Mouse (Mus musculus) neural tube, embryonic 11.5 days (tissue): ENCODE measurements around the gene Macf1. TPM values are rescaled to one million over a fixed set of nuclear protein-coding genes. Genes with fewer than 3 reads are reported as not detected.
"Not testable (repeated sequence)": the region's sequence is repeated elsewhere in the genome, so short reads cannot be mapped to it uniquely, and the experiment has no call there.

Experiments
- ATAC-seq: fragments of 200-750 bp; cut with Nextera tagmentation; 2 replicates; pipeline ENCODE4 v1.8.0; 2017; ENCODE audit warnings: moderate number of reproducible peaks, mild to moderate bottlenecking, moderate TSS enrichment, moderate library complexity; ENCODE audit not compliant: insufficient read depth, low FRiP score, low TSS enrichment
- DNase-seq: peaks from one replicate; pipeline ENCODE4 v3.0.0-alpha.2; 2015; ENCODE audit warnings: low spot score
- H3K27ac ChIP-seq: fragments of 300-500 bp; sonication (generic); 2 replicates; pipeline ENCODE4 v1.5.1; 2014; ENCODE audit warnings: low read depth, mild to moderate bottlenecking, low read length
- H3K27me3 ChIP-seq: fragments of 300-500 bp; sonication (generic); 2 replicates; pipeline ENCODE4 v1.6.1; 2014; ENCODE audit warnings: mild to moderate bottlenecking, low read length, mixed read lengths; ENCODE audit not compliant: control insufficient read depth, insufficient read depth
- H3K36me3 ChIP-seq: fragments of 300-500 bp; sonication (generic); 2 replicates; pipeline ENCODE4 v1.6.1; 2014; ENCODE audit warnings: mild to moderate bottlenecking, low read length, moderate library complexity, mixed read lengths; ENCODE audit not compliant: control insufficient read depth, insufficient read depth
- H3K4me1 ChIP-seq: fragments of 300-500 bp; sonication (generic); 2 replicates; pipeline ENCODE4 v1.6.1; 2014; ENCODE audit warnings: low read length, mixed read lengths; ENCODE audit not compliant: control insufficient read depth, insufficient read depth
- H3K4me2 ChIP-seq: fragments of 300-500 bp; sonication (generic); 2 replicates; pipeline ENCODE4 v1.6.1; 2014; ENCODE audit warnings: low read depth, mild to moderate bottlenecking, moderate library complexity
- H3K4me3 ChIP-seq: fragments of 300-500 bp; sonication (generic); 2 replicates; pipeline ENCODE4 v1.5.1; 2014; ENCODE audit warnings: low read depth, low read length
- H3K9ac ChIP-seq: fragments of 300-500 bp; sonication (generic); 2 replicates; pipeline ENCODE4 v1.6.1; 2014; ENCODE audit warnings: mild to moderate bottlenecking, low read length
- H3K9me3 ChIP-seq: fragments of 300-500 bp; sonication (generic); 2 replicates; pipeline ENCODE4 v1.6.1; 2016; ENCODE audit warnings: low read length; ENCODE audit not compliant: control insufficient read depth
- WGBS: fragments of 180-500 bp; shearing (Covaris S2); extraction: QIAGEN DNeasy Blood & Tissue Kit; methylation state at CpG from one replicate; pipeline ENCODE4 v1.1.7; 2014; 5-methylcytosine and 5-hydroxymethylcytosine counted together
- polyA plus RNA-seq: library from polyadenylated mRNA; unstranded; fragments of >200 nt; fragmentation: Nextera tagmentation; extraction: Ambion mirVana; gene quantifications from 2 replicates; pipeline ENCODE4 v1.2.1, GENCODE M21; 2014

The Macf1 gene
- polyA plus RNA-seq, 1 experiment from 2014 or later, result 79.1 TPM

DNA sequence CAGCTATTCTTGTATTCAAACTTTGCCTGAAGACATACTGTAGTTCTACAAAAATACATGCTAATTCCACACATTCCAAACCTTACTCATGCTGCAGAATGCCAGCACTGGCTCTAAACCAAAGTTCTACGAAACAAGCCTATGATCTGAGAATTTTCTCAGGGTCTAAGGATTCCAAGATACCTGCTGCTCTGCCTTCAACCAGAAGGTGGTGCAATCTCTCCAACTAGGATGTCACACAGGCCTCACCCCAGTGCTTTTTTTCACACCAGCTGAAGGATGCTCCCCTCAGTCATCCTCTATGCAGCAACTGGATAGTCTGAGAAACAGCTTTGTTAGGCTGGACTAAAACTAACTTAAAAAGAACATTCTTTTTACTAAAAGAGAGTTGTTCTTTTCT lies 148.9 kb downstream of the Macf1 start:
- DNase-seq, result peak; percentile 30
- no peak overlapping the region for H3K27ac ChIP-seq
- 53% methylated on average over 1 of the region's 1 CpGs for WGBS
- no peaks in the 10 kb centered on the region for H3K9me3 ChIP-seq
- no peaks in the 10 kb centered on the region for H3K4me1 ChIP-seq
- no peak overlapping the region for H3K9ac ChIP-seq
- ATAC-seq, result no peak
- H3K36me3 ChIP-seq, result no peaks in the 10 kb centered on the region
- no peak overlapping the region for H3K4me3 ChIP-seq
- no peak overlapping the region for H3K4me2 ChIP-seq
- no peaks in the 10 kb centered on the region for H3K27me3 ChIP-seq

DNA sequence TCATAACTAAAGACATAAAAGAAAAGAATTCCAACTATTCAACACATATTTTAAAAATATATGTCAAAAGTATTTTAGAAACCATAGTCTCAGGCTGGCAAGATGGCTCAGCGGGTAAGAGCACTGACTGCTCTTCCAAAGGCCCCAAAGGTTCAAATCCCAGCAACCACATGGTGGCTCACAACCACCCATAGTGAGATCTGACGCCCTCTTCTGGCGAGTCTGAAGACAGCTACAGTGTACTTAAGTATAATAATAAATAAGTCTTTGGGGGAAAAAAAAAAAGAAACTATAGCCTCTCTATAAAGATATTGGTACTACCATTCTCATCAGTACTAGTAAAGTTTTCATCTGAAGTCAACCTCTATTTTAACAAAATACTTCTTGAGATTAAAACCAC lies 152.2 kb downstream of the Macf1 start:
- H3K27ac ChIP-seq, result no peak overlapping the region
- DNase-seq (no peak), ATAC-seq (no peak)
- H3K4me2 ChIP-seq, result no peak overlapping the region
- H3K9me3 ChIP-seq, result no peaks in the 10 kb centered on the region
- H3K36me3 ChIP-seq, result no peaks in the 10 kb centered on the region
- no peak overlapping the region for H3K4me3 ChIP-seq
- WGBS, result 39% methylated on average over 3 of the region's 3 CpGs
- peaks cover 2% of the 10 kb centered on the region; the same call in 1 of the 2 replicates for H3K4me1 ChIP-seq
- no peak overlapping the region for H3K9ac ChIP-seq
- no peaks in the 10 kb centered on the region for H3K27me3 ChIP-seq

DNA sequence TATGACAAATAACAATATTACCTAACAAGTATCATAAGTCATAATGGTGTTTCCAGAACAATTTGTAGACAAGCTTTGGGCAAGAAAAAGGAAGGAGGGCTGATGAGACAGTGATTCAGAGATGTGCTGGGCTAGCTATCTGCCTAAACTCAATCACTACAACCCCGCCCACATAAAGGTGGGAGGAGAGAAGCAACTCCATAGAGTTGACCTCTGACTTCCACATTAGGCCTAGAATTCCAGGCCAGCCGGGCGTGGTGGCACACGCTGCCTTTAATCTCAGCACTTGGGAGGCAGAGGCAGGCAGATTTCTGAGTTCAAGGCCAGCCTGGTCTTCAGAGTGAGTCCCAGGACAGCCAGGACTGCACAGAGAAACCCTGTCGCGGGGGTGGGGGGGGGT lies 153.2 kb downstream of the Macf1 start:
- H3K9me3 ChIP-seq, result no peaks in the 10 kb centered on the region

DNA sequence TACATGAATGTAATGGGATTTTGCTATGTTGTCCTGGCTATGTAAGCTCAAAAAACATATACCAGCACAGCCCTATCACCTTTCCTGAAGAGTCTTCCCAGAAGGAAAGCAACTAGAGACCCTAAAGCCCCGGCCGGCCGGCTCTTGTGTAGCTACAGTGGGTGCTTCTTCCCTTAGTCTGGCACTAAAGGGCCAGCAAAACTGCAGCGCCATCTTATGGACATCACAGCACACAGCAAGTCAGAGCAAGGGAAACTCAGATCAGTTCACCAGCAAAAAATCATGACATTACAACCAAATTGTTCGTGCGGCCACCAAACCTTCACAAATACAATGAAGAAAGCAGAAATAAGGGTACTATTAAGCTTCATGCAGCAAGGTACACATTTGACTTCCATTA lies 154.9 kb downstream of the Macf1 start:
- no peaks in the 10 kb centered on the region for H3K9me3 ChIP-seq
- DNase-seq (peak; percentile 57), ATAC-seq (no peak)
- WGBS, result 47% methylated on average over 6 of the region's 6 CpGs
- H3K4me1 ChIP-seq, result peaks cover 2% of the 10 kb centered on the region; the same call in 1 of the 2 replicates
- H3K4me2 ChIP-seq, result no peak overlapping the region
- no peaks in the 10 kb centered on the region for H3K27me3 ChIP-seq
- no peaks in the 10 kb centered on the region for H3K36me3 ChIP-seq
- H3K9ac ChIP-seq, result no peak overlapping the region
- H3K27ac ChIP-seq, result no peak overlapping the region
- H3K4me3 ChIP-seq, result no peak overlapping the region

More for the DNA sequence above, 153.2 kb downstream of the Macf1 start:
- ATAC-seq (no peak), DNase-seq (no peak)
- H3K4me1 ChIP-seq, result peaks cover 2% of the 10 kb centered on the region; the same call in 1 of the 2 replicates
- H3K4me2 ChIP-seq, result no peak overlapping the region
- 85% methylated on average over 6 of the region's 6 CpGs for WGBS
- no peak overlapping the region for H3K4me3 ChIP-seq
- H3K27ac ChIP-seq, result no peak overlapping the region
- no peaks in the 10 kb centered on the region for H3K27me3 ChIP-seq
- H3K36me3 ChIP-seq, result no peaks in the 10 kb centered on the region
- H3K9ac ChIP-seq, result no peak overlapping the region

- Histone ChIP-seq H3K4me3 (0 out of 2 replicates have a peak overlapping the region, but pooled peaks have one; percentile 2), H3K27ac (no peak overlapping the region), H3K4me2 (peak overlapping the region; percentile 27), H3K4me1 (peaks cover 2% of the 10 kb centered on the region; the same call in 1 of the 2 replicates), H3K36me3 (no peaks in the 10 kb centered on the region), H3K9me3 (no peaks in the 10 kb centered on the region), H3K9ac (no peak overlapping the region), H3K27me3 (no peaks in the 10 kb centered on the region)
- ATAC-seq (no peak), DNase-seq (peak; percentile 24)
- WGBS, result 3% methylated on average over 8 of the region's 8 CpGs
These were observed 156.6 kb downstream of the Macf1 start for GRCm38 (mm10) chr4:123527607-123528010.

DNA sequence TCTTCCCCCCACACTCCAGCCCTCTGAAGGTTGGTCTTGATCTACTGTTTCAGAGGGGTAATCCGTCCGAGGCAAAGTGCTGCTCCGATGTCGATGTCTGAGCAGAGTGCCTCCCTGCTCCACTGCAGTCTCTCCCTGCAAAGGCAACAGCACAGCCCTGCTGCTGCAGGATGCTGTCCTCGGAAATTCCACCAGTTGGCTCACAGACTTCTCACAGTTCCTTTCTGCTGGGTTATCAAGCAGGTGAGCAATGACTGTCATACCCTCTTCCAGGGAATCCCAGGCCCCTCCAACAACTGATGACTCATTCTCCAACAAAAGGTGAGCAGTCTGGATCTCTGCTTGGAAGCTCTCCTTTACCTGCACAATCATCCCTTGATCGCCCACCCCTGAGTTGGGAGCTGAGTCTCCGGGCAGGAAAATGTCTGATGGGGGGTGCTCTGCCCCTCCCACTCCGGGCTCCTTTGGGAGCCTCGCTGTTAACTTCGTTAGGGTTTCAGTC lies 157.3 kb downstream of the Macf1 start:
- H3K4me3 ChIP-seq, result 0 out of 2 replicates have a peak overlapping the region, but pooled peaks have one; percentile 2
- no peaks in the 10 kb centered on the region for H3K9me3 ChIP-seq
- H3K36me3 ChIP-seq, result no peaks in the 10 kb centered on the region
- DNase-seq (no peak), ATAC-seq (no peak)
- H3K4me2 ChIP-seq, result peak overlapping the region; percentile 27; the same call in 1 of the 2 replicates
- WGBS, result 44% methylated on average over 10 of the region's 10 CpGs
- no peak overlapping the region for H3K27ac ChIP-seq
- no peaks in the 10 kb centered on the region for H3K27me3 ChIP-seq
- no peak overlapping the region for H3K9ac ChIP-seq
- peaks cover 2% of the 10 kb centered on the region; the same call in 1 of the 2 replicates for H3K4me1 ChIP-seq

GRCm38 (mm10) chr4:123524746-123525145 lies 159.4 kb downstream of the Macf1 start:
- WGBS, result 83% methylated on average over 5 of the region's 5 CpGs
- DNase-seq, result no peak
- no peak overlapping the region for H3K27ac ChIP-seq
- H3K4me1 ChIP-seq, result peaks cover 2% of the 10 kb centered on the region; the same call in 1 of the 2 replicates
- H3K4me3 ChIP-seq, result no peak overlapping the region
- H3K36me3 ChIP-seq, result no peaks in the 10 kb centered on the region
- no peak for ATAC-seq
- H3K27me3 ChIP-seq, result no peaks in the 10 kb centered on the region
- no peak overlapping the region for H3K4me2 ChIP-seq
- no peaks in the 10 kb centered on the region for H3K9me3 ChIP-seq
- no peak overlapping the region for H3K9ac ChIP-seq

GRCm38 (mm10) chr4:123520123-123520522 lies 164.0 kb downstream of the Macf1 start:
- H3K9me3 ChIP-seq, H3K4me2 ChIP-seq, H3K27me3 ChIP-seq, H3K36me3 ChIP-seq, H3K9ac ChIP-seq, ATAC-seq, H3K4me3 ChIP-seq, H3K27ac ChIP-seq, DNase-seq, H3K4me1 ChIP-seq: not testable (repeated sequence)
- WGBS, result 90% methylated on average over 5 of the region's 5 CpGs

DNA sequence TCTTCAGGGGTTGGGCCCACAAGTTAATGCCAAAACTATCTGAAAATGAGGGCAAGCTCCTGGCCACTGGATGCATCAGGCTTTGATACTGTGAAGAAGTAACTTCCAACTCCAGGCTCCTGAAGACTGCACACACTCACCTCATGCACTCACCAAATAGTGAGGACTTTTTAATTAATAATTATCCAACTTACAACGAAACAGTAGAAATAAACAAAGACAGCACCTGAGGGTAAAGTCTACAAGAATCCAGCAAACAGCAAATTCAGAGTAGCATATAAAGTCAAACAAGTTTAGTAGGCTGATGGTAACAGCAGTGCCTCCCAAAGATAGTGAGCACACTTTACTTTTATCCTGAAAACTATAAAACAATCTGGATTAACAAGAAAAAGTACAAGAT lies 168.5 kb downstream of the Macf1 start:
- no peaks in the 10 kb centered on the region for H3K9me3 ChIP-seq
- H3K36me3 ChIP-seq, result no peaks in the 10 kb centered on the region
- no peaks in the 10 kb centered on the region for H3K27me3 ChIP-seq
- H3K4me1 ChIP-seq, result no peaks in the 10 kb centered on the region
- H3K4me2 ChIP-seq, result no peak overlapping the region
- H3K27ac ChIP-seq, result no peak overlapping the region
- H3K4me3 ChIP-seq, result no peak overlapping the region
- no peak overlapping the region for H3K9ac ChIP-seq
- 96% methylated on average over 1 of the region's 1 CpGs for WGBS
- ATAC-seq, result no peak
- no peak for DNase-seq
